Mouse (Mus musculus) liver, embryonic 11.5 days (tissue): ENCODE measurements around the gene Mrc2. TPM values are rescaled to one million over a fixed set of nuclear protein-coding genes. Genes with fewer than 3 reads are reported as not detected.

ENCODE experiments used
- ATAC-seq: fragments of 200-750 bp; cut with Nextera tagmentation; replicated peaks from 2 replicates; pipeline ENCODE4 v1.8.0; 2017; ENCODE audit warnings: moderate number of reproducible peaks, mild to moderate bottlenecking, moderate TSS enrichment, moderate library complexity; ENCODE audit not compliant: low FRiP score
- DNase-seq: peaks from one replicate; pipeline ENCODE4 v3.0.0-alpha.2; 2017; ENCODE audit warnings: low spot score
- H3K27ac ChIP-seq: fragments of 300-500 bp; sonication (generic); 2 replicates; pipeline ENCODE4 v1.5.1; 2014; ENCODE audit warnings: mild to moderate bottlenecking, low read depth, low read length, control low read depth
- H3K27me3 ChIP-seq: fragments of 300-500 bp; sonication (generic); replicated peaks from 2 replicates; pipeline ENCODE4 v1.6.1; 2014; ENCODE audit warnings: low read length, mixed read lengths; ENCODE audit not compliant: control insufficient read depth, insufficient read depth
- H3K36me3 ChIP-seq: fragments of 300-500 bp; sonication (generic); 2 replicates; pipeline ENCODE4 v1.6.1; 2014; ENCODE audit warnings: mild to moderate bottlenecking, low read length, moderate library complexity, mixed read lengths; ENCODE audit not compliant: control insufficient read depth, insufficient read depth
- H3K4me1 ChIP-seq: fragments of 300-500 bp; sonication (generic); replicated peaks from 2 replicates; pipeline ENCODE4 v1.6.1; 2014; ENCODE audit warnings: low read length, mixed read lengths; ENCODE audit not compliant: control insufficient read depth, insufficient read depth
- H3K4me2 ChIP-seq: fragments of 300-500 bp; sonication (generic); 2 replicates; pipeline ENCODE4 v1.6.1; 2014; ENCODE audit warnings: mild to moderate bottlenecking, control low read depth, moderate library complexity
- H3K4me3 ChIP-seq: fragments of 300-500 bp; sonication (generic); 2 replicates; pipeline ENCODE4 v1.5.1; 2014; ENCODE audit warnings: low read depth, low read length, control low read depth
- H3K9ac ChIP-seq: fragments of 300-500 bp; sonication (generic); 2 replicates; pipeline ENCODE4 v1.6.1; 2014; ENCODE audit warnings: low read depth, low read length, control low read depth
- H3K9me3 ChIP-seq: fragments of 300-500 bp; sonication (generic); 2 replicates; pipeline ENCODE4 v1.6.1; 2016; ENCODE audit warnings: low read length, inconsistent platforms, mixed read lengths; ENCODE audit not compliant: control insufficient read depth
- WGBS: fragments of 180-500 bp; shearing (Covaris S2); extraction: QIAGEN DNeasy Blood & Tissue Kit; methylation state at CpG from one replicate; pipeline ENCODE4 v1.1.7; 2014; 5-methylcytosine and 5-hydroxymethylcytosine counted together
- polyA plus RNA-seq: library from polyadenylated mRNA; unstranded; fragments of >200 nt; fragmentation: Nextera tagmentation; extraction: Ambion mirVana; gene quantifications from 2 replicates; pipeline ENCODE4 v1.2.1, GENCODE M21; 2014

Mrc2 gene
- polyA plus RNA-seq, 1 experiment from 2014 or later: 4.8 TPM

DNA sequence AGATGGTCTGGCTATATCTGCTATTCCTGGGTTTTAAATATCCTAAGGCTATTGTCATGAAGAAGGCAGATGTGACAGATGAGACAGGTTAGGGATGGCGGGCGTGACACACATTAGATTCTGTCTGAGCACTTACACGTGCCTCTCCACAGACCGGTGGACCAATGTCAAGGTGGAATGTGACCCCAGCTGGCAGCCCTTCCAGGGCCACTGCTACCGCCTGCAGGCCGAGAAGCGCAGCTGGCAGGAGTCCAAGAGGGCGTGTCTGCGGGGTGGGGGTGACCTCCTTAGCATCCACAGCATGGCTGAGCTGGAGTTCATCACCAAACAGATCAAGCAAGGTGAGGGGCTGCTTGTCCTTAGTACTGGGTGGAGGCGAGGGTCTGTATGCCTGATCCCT, 39.3 kb downstream of the Mrc2 start:
- ATAC-seq: no peak
- 64% methylated on average over 10 of the region's 10 CpGs for WGBS
- DNase-seq: no peak

DNA sequence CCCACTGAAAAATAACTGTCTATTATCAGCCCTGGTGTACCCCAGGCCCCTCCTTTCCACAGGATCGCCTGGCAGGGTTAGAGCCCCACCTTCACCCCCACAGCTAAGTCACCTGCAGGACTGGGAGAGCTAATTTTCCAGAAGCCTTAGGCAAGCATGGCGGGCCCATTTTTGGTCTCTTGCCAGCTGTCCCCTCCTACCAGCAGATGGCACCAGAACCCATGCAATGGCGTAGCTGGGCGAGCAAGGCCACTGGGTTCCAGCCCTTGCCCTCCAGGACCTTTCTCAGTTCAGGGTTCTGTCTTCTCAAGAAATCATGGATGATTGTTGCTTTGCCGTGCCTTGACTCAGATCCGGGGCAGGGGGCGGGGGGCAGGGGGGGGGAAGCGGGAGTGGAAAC, 40.0 kb downstream of the Mrc2 start:
- Histone ChIP-seq H3K9ac (no peak overlapping the region), H3K36me3 (no peaks in the 10 kb centered on the region), H3K27ac (no peak overlapping the region), H3K4me2 (no peak overlapping the region), H3K9me3 (no peaks in the 10 kb centered on the region), H3K27me3 (no peaks in the 10 kb centered on the region), H3K4me1 (no peaks in the 10 kb centered on the region), H3K4me3 (no peak overlapping the region)
- ATAC-seq (0 out of 2 replicates have a peak, but pooled peaks have one; percentile 26), DNase-seq (peak; percentile 34)
- WGBS: 66% methylated on average over 8 of the region's 8 CpGs

More for the DNA sequence above, 39.3 kb downstream of the Mrc2 start:
- H3K9me3 ChIP-seq: no peaks in the 10 kb centered on the region
- H3K4me1 ChIP-seq: no peaks in the 10 kb centered on the region
- no peak overlapping the region for H3K4me3 ChIP-seq
- H3K9ac ChIP-seq: no peak overlapping the region
- H3K4me2 ChIP-seq: no peak overlapping the region
- no peaks in the 10 kb centered on the region for H3K27me3 ChIP-seq
- no peak overlapping the region for H3K27ac ChIP-seq
- no peaks in the 10 kb centered on the region for H3K36me3 ChIP-seq

DNA sequence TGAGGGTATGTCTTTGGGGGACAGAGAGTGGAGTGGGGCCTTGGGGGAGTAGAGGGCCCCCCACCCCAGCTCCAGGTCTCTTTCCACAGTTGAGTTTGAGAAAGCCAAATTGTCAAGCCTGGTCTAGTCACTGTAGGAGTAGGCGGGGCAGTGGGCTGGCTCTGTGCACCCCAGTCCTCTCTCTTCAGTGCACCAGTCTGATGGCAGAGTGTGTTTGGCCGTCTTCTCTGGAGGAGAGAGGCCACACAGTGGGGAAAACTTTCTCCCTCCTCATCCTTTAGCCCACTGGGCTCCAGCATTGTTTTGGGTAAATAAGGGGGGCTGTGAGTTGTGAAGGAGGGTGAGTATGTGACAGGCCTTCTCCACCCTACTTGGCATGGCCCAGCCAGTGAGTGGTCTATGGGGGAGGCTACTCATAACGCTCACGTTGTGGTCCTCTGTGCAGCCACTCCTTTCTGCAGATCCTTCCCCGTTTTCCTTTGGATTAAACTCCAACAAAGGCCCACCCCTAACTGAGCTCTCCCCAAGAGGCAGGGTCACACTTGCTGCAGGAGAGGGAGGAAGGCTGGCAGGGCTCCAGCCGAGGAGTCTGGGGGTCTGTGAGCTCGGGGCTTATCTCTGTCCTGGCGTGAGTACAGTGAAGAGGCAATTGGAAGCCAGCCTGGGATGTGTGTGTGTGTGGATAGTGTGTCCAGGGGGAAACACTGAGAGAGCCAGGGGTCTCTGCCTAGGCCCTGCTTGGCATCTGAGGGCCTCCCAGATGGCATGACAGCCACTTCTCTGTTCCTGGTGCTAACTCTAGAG, 41.6 kb downstream of the Mrc2 start:
- DNase-seq: no peak
- Histone ChIP-seq H3K27ac (no peak overlapping the region; the same call in 1 of the 2 replicates), H3K9ac (no peak overlapping the region), H3K36me3 (no peaks in the 10 kb centered on the region), H3K4me3 (no peak overlapping the region), H3K4me2 (no peak overlapping the region), H3K9me3 (no peaks in the 10 kb centered on the region), H3K4me1 (no peaks in the 10 kb centered on the region), H3K27me3 (no peaks in the 10 kb centered on the region)
- no peak for ATAC-seq
- WGBS: 59% methylated on average over 8 of the region's 8 CpGs

DNA sequence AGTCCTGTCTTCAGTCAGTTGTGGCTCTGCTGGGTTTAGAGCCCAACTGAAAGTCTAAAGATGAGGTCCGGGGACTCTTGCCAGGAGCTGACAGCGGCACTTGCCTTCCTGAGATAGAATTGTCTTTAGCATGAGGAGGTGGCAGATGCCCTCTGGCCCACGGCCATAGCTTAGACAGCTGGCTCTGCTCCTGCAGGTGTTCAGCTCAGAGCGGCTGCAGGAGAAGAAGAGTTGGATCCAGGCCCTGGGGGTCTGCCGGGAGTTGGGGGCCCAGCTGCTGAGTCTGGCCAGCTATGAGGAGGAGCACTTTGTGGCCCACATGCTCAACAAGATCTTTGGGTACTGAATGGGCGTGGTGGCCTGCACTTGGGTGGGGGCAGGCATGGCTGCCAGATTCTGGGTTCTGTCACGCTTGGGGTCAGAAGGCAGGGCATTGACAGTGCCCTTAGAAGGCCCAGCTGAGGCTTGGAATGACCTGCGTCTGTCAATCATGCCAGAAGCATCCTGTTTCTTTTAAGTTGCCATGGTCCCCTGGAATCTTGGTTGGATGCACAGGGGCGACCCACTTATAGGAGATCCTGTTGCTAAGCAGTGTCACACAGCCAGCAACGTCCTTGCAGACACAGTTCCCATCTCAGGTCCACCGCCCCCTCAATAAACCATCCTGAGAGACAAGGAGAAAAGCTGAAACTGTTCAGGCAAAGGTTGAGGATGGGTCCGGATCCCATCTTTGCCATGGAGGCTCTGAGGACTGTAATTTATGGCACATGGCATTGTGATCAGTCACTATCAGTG, 46.4 kb downstream of the Mrc2 start:
- H3K4me2 ChIP-seq: no peak overlapping the region
- peaks cover 2% of the 10 kb centered on the region; the same call in 1 of the 2 replicates for H3K36me3 ChIP-seq
- H3K9me3 ChIP-seq: no peaks in the 10 kb centered on the region
- no peaks in the 10 kb centered on the region for H3K27me3 ChIP-seq
- WGBS: 83% methylated on average over 12 of the region's 12 CpGs
- DNase-seq (no peak), ATAC-seq (no peak)
- no peak overlapping the region for H3K27ac ChIP-seq
- H3K4me3 ChIP-seq: no peak overlapping the region
- no peaks in the 10 kb centered on the region for H3K4me1 ChIP-seq
- H3K9ac ChIP-seq: no peak overlapping the region

DNA sequence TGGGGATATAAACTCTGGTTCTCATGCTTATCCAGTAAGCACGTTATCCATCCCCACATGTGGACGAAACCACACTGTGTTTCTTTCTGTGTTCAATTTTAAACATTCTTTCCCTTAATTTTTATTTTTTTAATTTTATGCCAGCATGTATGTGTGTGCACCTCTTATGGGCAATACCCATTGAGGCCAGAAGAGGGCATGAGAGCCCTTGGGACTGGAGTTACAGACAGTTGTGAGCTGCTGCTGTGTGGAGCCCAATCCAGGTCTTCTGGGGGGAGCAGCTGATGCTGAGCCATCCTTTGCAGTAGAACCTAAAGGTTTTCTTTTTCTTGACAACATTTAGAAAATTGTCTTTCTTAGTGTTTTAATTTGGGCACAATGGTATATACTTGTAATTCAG, 52.8 kb downstream of the Mrc2 start:
- H3K9ac ChIP-seq: no peak overlapping the region
- DNase-seq (no peak), ATAC-seq (no peak)
- H3K27ac ChIP-seq: no peak overlapping the region
- no peak overlapping the region for H3K4me2 ChIP-seq
- 71% methylated on average over 2 of the region's 2 CpGs for WGBS
- no peaks in the 10 kb centered on the region for H3K9me3 ChIP-seq
- no peak overlapping the region for H3K4me3 ChIP-seq
- peaks cover 12% of the 10 kb centered on the region for H3K4me1 ChIP-seq
- no peaks in the 10 kb centered on the region for H3K27me3 ChIP-seq
- peaks cover 2% of the 10 kb centered on the region; the same call in 1 of the 2 replicates for H3K36me3 ChIP-seq

- no peaks in the 10 kb centered on the region for H3K27me3 ChIP-seq
- 56% methylated on average over 28 of the region's 28 CpGs for WGBS
- H3K36me3 ChIP-seq: peaks cover 2% of the 10 kb centered on the region; the same call in 1 of the 2 replicates
- H3K9me3 ChIP-seq: no peaks in the 10 kb centered on the region
- no peak overlapping the region for H3K4me3 ChIP-seq
- peaks cover 19% of the 10 kb centered on the region for H3K4me1 ChIP-seq
- H3K9ac ChIP-seq: no peak overlapping the region
- peak; percentile 74 for DNase-seq
- ATAC-seq: peak; percentile 65
- H3K27ac ChIP-seq: no peak overlapping the region
- no peak overlapping the region; the same call in 1 of the 2 replicates for H3K4me2 ChIP-seq
Measured at GRCm38 (mm10) chr11:105347162-105348161, 55.0 kb downstream of the Mrc2 start.

GRCm38 (mm10) chr11:105348495-105348982, 56.1 kb downstream of the Mrc2 start:
- H3K36me3 ChIP-seq: no peaks in the 10 kb centered on the region
- peaks cover 28% of the 10 kb centered on the region for H3K4me1 ChIP-seq
- no peak overlapping the region for H3K27ac ChIP-seq
- no peak for ATAC-seq
- H3K9ac ChIP-seq: no peak overlapping the region
- no peak for DNase-seq
- WGBS: 94% methylated on average over 9 of the region's 9 CpGs
- H3K27me3 ChIP-seq: no peaks in the 10 kb centered on the region
- H3K4me3 ChIP-seq: no peak overlapping the region
- no peaks in the 10 kb centered on the region for H3K9me3 ChIP-seq
- H3K4me2 ChIP-seq: no peak overlapping the region
